Mouse (Mus musculus) erythroblast, embryonic 14.5 days (primary cell): ENCODE data around the gene Aifm2. TPM values are rescaled to one million over a fixed set of nuclear protein-coding genes. Genes with fewer than 3 reads are reported as not detected.

Source experiments
- H3K27me3 ChIP-seq: 2 replicates; pipeline ENCODE4 v1.6.1; 2012; ENCODE audit warnings: inconsistent platforms; ENCODE audit not compliant: control insufficient read depth
- H3K36me3 ChIP-seq: 2 replicates; pipeline ENCODE4 v1.6.1; 2012; ENCODE audit warnings: mild to moderate bottlenecking, inconsistent platforms; ENCODE audit not compliant: control insufficient read depth
- H3K4me1 ChIP-seq: 2 replicates; pipeline ENCODE4 v1.6.1; 2012; ENCODE audit warnings: inconsistent platforms; ENCODE audit not compliant: control insufficient read depth
- H3K4me3 ChIP-seq: replicated peaks from 2 replicates; pipeline ENCODE3; 2012; ENCODE audit warnings: moderate library complexity, mild to moderate bottlenecking, inconsistent platforms
- H3K9me3 ChIP-seq: 2 replicates; pipeline ENCODE4 v1.6.1; 2012; ENCODE audit warnings: low read length, inconsistent platforms, mixed read lengths; ENCODE audit not compliant: control insufficient read depth
- GATA1 ChIP-seq: IDR thresholded peaks from 2 replicates; pipeline ENCODE4 v1.6.1; 2012; ENCODE audit warnings: low read length, inconsistent platforms, mixed read lengths
- TAL1 ChIP-seq: IDR thresholded peaks from 3 replicates; pipeline ENCODE4 v1.6.1; 2012; ENCODE audit warnings: low read length, inconsistent platforms, mixed read lengths
- polyA plus RNA-seq: library from polyadenylated mRNA; stranded (reverse); fragments of >175 nt; gene quantifications from 2 replicates; pipeline ENCODE4 v1.2.3, GENCODE M21; 2012

Aifm2 gene
- polyA plus RNA-seq, 1 experiment: 0.11 TPM

GRCm38 (mm10) chr10:61714146-61714545, 917 bp upstream of the Aifm2 start:
- TF ChIP-seq GATA1: no peak
- no peak for TF ChIP-seq TAL1
- Histone ChIP-seq H3K4me3 (no peak overlapping the region), H3K27me3 (no peaks in the 10 kb centered on the region; the same call in 1 of the 2 replicates), H3K36me3 (no peaks in the 10 kb centered on the region), H3K4me1 (peaks cover 21% of the 10 kb centered on the region), H3K9me3 (no peaks in the 10 kb centered on the region)

- Histone ChIP-seq H3K36me3 (no peaks in the 10 kb centered on the region), H3K27me3 (no peaks in the 10 kb centered on the region; the same call in 1 of the 2 replicates), H3K4me3 (peak overlapping the region; percentile 64), H3K4me1 (peaks cover 21% of the 10 kb centered on the region), H3K9me3 (no peaks in the 10 kb centered on the region)
- TF ChIP-seq TAL1 (no peak), GATA1 (no peak)
Measured at GRCm38 (mm10) chr10:61715462-61715837, 387 bp downstream of the Aifm2 start.

- Histone ChIP-seq H3K4me1 (peaks cover 21% of the 10 kb centered on the region), H3K36me3 (no peaks in the 10 kb centered on the region), H3K27me3 (no peaks in the 10 kb centered on the region), H3K9me3 (no peaks in the 10 kb centered on the region), H3K4me3 (no peak overlapping the region)
- TF ChIP-seq TAL1 (no peak), GATA1 (no peak)
Measured at GRCm38 (mm10) chr10:61715996-61716864, 1.2 kb downstream of the Aifm2 start.

GRCm38 (mm10) chr10:61717406-61718296, 2.6 kb downstream of the Aifm2 start:
- H3K36me3 ChIP-seq: no peaks in the 10 kb centered on the region
- TF ChIP-seq GATA1 (no peak), TAL1 (no peak)
- H3K27me3 ChIP-seq: no peaks in the 10 kb centered on the region
- H3K4me1 ChIP-seq: peaks cover 21% of the 10 kb centered on the region
- H3K9me3 ChIP-seq: no peaks in the 10 kb centered on the region
- no peak overlapping the region for H3K4me3 ChIP-seq

GRCm38 (mm10) chr10:61720331-61720730, 5.3 kb downstream of the Aifm2 start:
- Histone ChIP-seq H3K9me3 (no peaks in the 10 kb centered on the region), H3K27me3 (no peaks in the 10 kb centered on the region), H3K4me3 (no peak overlapping the region), H3K36me3 (no peaks in the 10 kb centered on the region), H3K4me1 (peaks cover 7% of the 10 kb centered on the region)
- TF ChIP-seq GATA1 (no peak), TAL1 (no peak)

- H3K4me3 ChIP-seq: no peak overlapping the region
- no peaks in the 10 kb centered on the region for H3K4me1 ChIP-seq
- H3K36me3 ChIP-seq: no peaks in the 10 kb centered on the region
- H3K27me3 ChIP-seq: no peaks in the 10 kb centered on the region
- H3K9me3 ChIP-seq: no peaks in the 10 kb centered on the region
- TF ChIP-seq TAL1 (no peak), GATA1 (no peak)
Measured at GRCm38 (mm10) chr10:61722215-61722614, 7.2 kb downstream of the Aifm2 start.

GRCm38 (mm10) chr10:61723271-61723670, 8.2 kb downstream of the Aifm2 start:
- H3K27me3 ChIP-seq: no peaks in the 10 kb centered on the region
- no peaks in the 10 kb centered on the region for H3K4me1 ChIP-seq
- no peaks in the 10 kb centered on the region for H3K36me3 ChIP-seq
- TF ChIP-seq TAL1 (no peak), GATA1 (no peak)
- H3K9me3 ChIP-seq: no peaks in the 10 kb centered on the region
- no peak overlapping the region for H3K4me3 ChIP-seq

GRCm38 (mm10) chr10:61729181-61729580, 14.1 kb downstream of the Aifm2 start:
- Histone ChIP-seq H3K9me3 (peaks cover 2% of the 10 kb centered on the region; the same call in 1 of the 2 replicates), H3K4me1 (no peaks in the 10 kb centered on the region)
- TF ChIP-seq TAL1: no peak
- no peak for TF ChIP-seq GATA1

GRCm38 (mm10) chr10:61730171-61730570, 15.1 kb downstream of the Aifm2 start:
- H3K4me3 ChIP-seq: no peak overlapping the region
- H3K27me3 ChIP-seq: no peaks in the 10 kb centered on the region
- no peak for TF ChIP-seq TAL1
- no peak for TF ChIP-seq GATA1
- peaks cover 2% of the 10 kb centered on the region; the same call in 1 of the 2 replicates for H3K36me3 ChIP-seq
- H3K4me1 ChIP-seq: no peaks in the 10 kb centered on the region
- H3K9me3 ChIP-seq: peaks cover 2% of the 10 kb centered on the region; the same call in 1 of the 2 replicates

More at GRCm38 (mm10) chr10:61729181-61729580, 14.1 kb downstream of the Aifm2 start:
- Histone ChIP-seq H3K27me3 (no peaks in the 10 kb centered on the region), H3K36me3 (peaks cover 2% of the 10 kb centered on the region; the same call in 1 of the 2 replicates), H3K4me3 (no peak overlapping the region)
